Mouse (Mus musculus) forebrain, embryonic 12.5 days (tissue): ENCODE results near the gene Myo15b. TPM values are rescaled to one million over a fixed set of nuclear protein-coding genes. Genes with fewer than 3 reads are reported as not detected.
"Not testable (repeated sequence)": the region's sequence is repeated elsewhere in the genome, so short reads cannot be mapped to it uniquely, and the experiment has no call there.

Source experiments
- ATAC-seq: fragments of 200-750 bp; cut with Nextera tagmentation; 2 replicates; pipeline ENCODE4 v1.8.0; 2017; ENCODE audit warnings: moderate TSS enrichment; ENCODE audit not compliant: low FRiP score
- H3K27ac ChIP-seq: fragments of 300-500 bp; sonication (generic); 2 replicates; pipeline ENCODE4 v1.5.1; 2016; ENCODE audit warnings: mild to moderate bottlenecking
- H3K27me3 ChIP-seq: fragments of 300-500 bp; sonication (generic); 2 replicates; pipeline ENCODE4 v1.6.1; 2016; ENCODE audit warnings: mild to moderate bottlenecking
- H3K36me3 ChIP-seq: fragments of 300-500 bp; sonication (generic); replicated peaks from 2 replicates; pipeline ENCODE4 v1.6.1; 2016; ENCODE audit warnings: mild to moderate bottlenecking
- H3K4me1 ChIP-seq: fragments of 300-500 bp; sonication (generic); 2 replicates; pipeline ENCODE4 v1.6.1; 2016
- H3K4me2 ChIP-seq: fragments of 300-500 bp; sonication (generic); 2 replicates; pipeline ENCODE4 v1.6.1; 2016; ENCODE audit warnings: mild to moderate bottlenecking, moderate library complexity
- H3K4me3 ChIP-seq: fragments of 300-500 bp; sonication (generic); replicated peaks from 2 replicates; pipeline ENCODE4 v1.5.1; 2016; ENCODE audit warnings: mild to moderate bottlenecking
- H3K9ac ChIP-seq: fragments of 300-500 bp; sonication (generic); 2 replicates; pipeline ENCODE4 v1.6.1; 2016; ENCODE audit warnings: mild to moderate bottlenecking
- H3K9me3 ChIP-seq: fragments of 300-500 bp; sonication (generic); 2 replicates; pipeline ENCODE4 v1.6.1; 2016
- WGBS: fragments of 180-500 bp; shearing (Covaris S2); methylation state at CpG from one replicate; pipeline ENCODE4 v1.1.7; 2016; 5-methylcytosine and 5-hydroxymethylcytosine counted together
- polyA plus RNA-seq: library from polyadenylated mRNA; unstranded; fragments of >200 nt; fragmentation: Nextera tagmentation; extraction: Ambion mirVana; gene quantifications from 2 replicates; pipeline ENCODE4 v1.2.1, GENCODE M21; 2016

The Myo15b gene
- polyA plus RNA-seq, 1 experiment from 2014 or later = 0.17 TPM

DNA sequence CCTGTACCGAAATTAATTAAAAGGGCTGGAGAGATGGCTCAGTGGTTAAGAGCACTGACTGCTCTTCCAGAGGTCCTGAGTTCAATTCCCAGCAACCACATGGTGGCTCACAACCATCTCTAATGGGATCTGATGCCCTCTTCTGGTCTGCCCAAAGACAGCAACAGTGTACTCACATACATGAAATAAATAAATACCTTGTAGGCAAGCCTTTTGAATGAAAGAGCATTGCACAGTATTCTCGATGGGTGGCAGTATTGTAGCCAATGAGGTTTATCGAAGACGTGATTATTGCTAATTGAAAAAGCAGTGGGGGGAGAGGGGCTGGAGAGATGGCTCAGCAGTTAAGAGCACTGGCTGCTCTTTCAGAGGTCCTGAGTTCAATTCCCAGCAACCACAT is 1.1 kb upstream of the Myo15b start:
- ATAC-seq, H3K9me3 ChIP-seq, H3K4me2 ChIP-seq, H3K9ac ChIP-seq, H3K36me3 ChIP-seq, H3K27ac ChIP-seq, H3K4me3 ChIP-seq: not testable (repeated sequence)
- Histone ChIP-seq H3K27me3 (peaks cover 65% of the 10 kb centered on the region), H3K4me1 (peaks cover 19% of the 10 kb centered on the region)
- 87% methylated on average over 4 of the region's 4 CpGs for WGBS

DNA sequence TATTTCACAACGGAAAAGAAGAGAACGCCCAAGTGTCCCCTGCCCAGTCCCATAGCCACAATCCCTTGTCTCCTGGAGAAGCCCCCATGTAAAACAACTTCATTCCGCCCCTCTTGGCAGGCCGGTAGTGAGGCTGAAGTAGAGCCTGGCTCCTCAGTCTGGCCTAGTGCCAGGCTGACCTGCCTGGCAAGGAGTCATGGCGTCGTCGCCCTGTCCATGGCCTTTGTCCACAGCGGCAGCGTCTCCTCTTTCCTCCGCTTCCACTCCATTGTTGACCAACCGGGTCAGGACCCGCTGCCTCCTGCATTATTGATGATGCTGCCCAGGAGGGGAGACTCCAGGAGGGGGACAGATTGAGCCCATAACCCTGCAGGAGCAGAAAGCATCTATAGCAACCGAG is 270 bp upstream of the Myo15b start:
- H3K9me3 ChIP-seq = no peaks in the 10 kb centered on the region
- peaks cover 71% of the 10 kb centered on the region for H3K27me3 ChIP-seq
- 53% methylated on average over 13 of the region's 13 CpGs for WGBS
- H3K4me2 ChIP-seq = no peak overlapping the region
- no peak overlapping the region for H3K27ac ChIP-seq
- H3K36me3 ChIP-seq = no peaks in the 10 kb centered on the region
- H3K9ac ChIP-seq = no peak overlapping the region
- H3K4me1 ChIP-seq = peaks cover 19% of the 10 kb centered on the region
- H3K4me3 ChIP-seq = no peak overlapping the region
- no peak for ATAC-seq

DNA sequence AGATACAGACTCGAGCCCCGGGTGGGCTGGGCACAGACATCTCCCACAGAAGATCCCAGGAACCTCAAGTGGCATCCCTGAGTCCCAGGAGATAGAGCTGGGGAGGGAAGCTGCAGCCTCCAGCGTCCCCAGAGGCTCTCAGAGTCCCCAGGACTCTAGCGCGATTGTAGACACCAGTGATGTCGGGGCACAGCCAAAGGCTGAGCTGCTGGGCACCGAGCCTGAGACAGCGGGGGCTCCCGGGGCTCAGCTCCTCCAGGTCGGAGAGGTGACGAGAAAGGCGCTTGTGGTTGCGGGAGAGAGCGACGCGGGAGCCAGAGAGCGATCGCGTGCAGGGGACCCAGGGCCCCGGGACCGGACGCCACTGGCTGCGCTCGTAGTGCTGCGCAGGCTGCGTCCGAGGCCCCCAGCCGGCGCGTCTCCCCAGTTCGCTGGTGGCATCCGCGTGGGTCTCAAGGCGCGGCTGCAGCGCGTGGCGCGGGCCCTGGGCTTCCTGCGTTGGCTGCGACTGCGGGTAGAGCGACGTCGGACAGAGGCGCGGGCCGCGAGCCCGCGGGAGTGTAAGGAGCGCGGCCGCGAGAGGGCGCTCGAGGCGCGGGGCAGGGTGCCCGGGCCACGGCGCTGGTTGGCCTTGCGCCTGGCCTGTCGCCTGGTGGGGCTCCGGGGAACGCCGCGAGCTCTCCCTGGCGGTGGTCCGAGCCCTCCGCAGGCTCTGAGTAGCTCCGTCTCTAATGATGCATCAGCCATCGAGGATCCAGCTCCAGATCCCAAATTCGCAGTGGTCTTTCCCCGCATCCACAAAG is 1.1 kb downstream of the Myo15b start:
- ATAC-seq = peak; percentile 86
- Histone ChIP-seq H3K4me1 (peaks cover 19% of the 10 kb centered on the region), H3K36me3 (no peaks in the 10 kb centered on the region), H3K27me3 (peaks cover 73% of the 10 kb centered on the region), H3K4me2 (peak overlapping the region; percentile 52), H3K9me3 (no peaks in the 10 kb centered on the region), H3K27ac (no peak overlapping the region), H3K9ac (no peak overlapping the region), H3K4me3 (peak overlapping the region; percentile 27)
- 2% methylated on average over 73 of the region's 75 CpGs for WGBS

DNA sequence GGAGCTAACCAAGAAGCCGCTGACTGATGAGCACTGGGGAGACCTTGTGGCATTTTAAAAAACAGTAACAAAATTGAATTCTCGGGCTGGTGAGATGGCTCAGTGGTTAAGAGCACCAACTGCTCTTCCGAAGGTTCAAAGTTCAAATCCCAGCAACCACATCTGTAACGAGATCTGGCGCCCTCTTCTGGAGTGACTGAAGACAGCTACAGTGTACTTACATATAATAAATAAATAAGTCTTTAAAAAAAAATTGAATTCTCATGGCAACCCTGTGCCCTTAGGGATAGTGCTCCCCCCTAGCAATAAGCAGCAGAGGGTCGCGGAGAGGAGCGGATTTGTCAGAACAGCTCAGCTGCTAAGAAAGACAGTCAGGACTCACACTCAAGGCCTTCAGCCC is 5.7 kb downstream of the Myo15b start:
- 89% methylated on average over 8 of the region's 8 CpGs for WGBS
- ATAC-seq = no peak

DNA sequence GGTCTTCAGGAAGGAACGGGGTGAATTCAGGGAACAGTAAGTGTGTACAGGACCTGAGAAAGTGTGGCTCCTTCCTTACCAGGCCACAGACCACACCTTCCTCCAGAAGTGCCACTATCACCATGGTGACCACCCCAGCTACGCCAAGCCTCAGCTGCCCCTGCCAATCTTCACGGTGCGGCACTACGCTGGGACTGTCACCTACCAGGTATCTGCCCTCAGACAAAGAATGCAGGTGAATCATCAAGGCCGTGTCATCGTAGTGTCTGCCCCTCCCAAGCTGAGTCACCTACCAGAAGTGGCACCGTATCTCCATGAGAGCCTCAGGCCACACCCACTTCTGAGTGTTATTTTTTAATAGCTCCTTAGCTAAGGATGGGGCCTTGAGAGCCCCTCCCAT is 11.2 kb downstream of the Myo15b start:
- Histone ChIP-seq H3K4me2 (no peak overlapping the region), H3K4me1 (no peaks in the 10 kb centered on the region), H3K4me3 (no peak overlapping the region), H3K9me3 (no peaks in the 10 kb centered on the region), H3K9ac (no peak overlapping the region), H3K27ac (no peak overlapping the region), H3K36me3 (no peaks in the 10 kb centered on the region), H3K27me3 (peaks cover 11% of the 10 kb centered on the region; the same call in 1 of the 2 replicates)
- ATAC-seq = no peak
- WGBS = 83% methylated on average over 8 of the region's 8 CpGs

More for the DNA sequence above, 5.7 kb downstream of the Myo15b start:
- Histone ChIP-seq H3K36me3 (no peaks in the 10 kb centered on the region), H3K9me3 (no peaks in the 10 kb centered on the region), H3K4me1 (peaks cover 9% of the 10 kb centered on the region), H3K9ac (no peak overlapping the region), H3K27me3 (peaks cover 49% of the 10 kb centered on the region), H3K4me2 (no peak overlapping the region), H3K27ac (no peak overlapping the region), H3K4me3 (no peak overlapping the region)

DNA sequence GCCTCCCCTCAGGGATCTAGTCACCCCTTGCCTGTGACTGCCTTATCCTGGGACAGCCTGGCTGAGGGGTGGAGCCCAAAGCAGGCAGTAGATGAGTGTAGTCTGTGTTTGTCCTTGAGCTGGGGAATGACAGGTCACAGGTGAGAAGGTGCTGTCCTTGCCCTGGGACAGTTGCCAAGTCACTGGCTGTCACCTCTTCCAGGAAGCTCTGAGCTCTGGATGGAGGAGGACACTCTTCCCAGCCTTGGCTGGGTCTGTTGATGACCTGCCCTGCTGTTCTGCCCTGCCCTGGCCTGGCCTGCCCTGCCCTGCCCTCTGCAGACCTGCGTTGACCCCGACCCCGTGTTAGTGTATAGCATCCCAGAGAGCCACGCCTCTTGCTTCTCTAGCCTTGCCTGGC is 14.2 kb downstream of the Myo15b start:
- no peaks in the 10 kb centered on the region for H3K36me3 ChIP-seq
- 77% methylated on average over 4 of the region's 4 CpGs for WGBS

DNA sequence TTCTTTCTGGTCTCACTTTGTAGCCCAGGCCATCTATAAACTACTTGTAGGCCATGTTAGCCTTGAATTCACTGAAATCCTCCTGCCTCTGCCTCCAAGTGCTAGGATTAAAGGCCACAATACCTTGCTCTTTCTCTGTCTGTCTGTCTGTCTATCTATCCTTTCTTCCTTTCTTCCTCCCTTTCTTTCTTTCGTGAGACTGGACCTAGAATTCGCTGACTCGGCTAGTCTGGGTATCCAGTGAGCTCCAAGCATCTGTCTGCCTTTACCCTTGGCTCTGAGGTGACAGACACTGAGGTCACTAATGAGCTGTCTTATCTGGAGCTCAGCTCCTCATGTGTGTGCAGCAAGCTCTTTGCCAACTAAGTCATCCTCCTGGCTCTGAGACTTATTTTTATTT is 17.7 kb downstream of the Myo15b start:
- Histone ChIP-seq H3K4me1 (no peaks in the 10 kb centered on the region), H3K27ac (no peak overlapping the region), H3K9me3 (no peaks in the 10 kb centered on the region), H3K36me3 (no peaks in the 10 kb centered on the region), H3K27me3 (0 out of 2 replicates have a peak, but pooled peaks cover 4% of the 10 kb centered on the region), H3K4me3 (no peak overlapping the region), H3K4me2 (no peak overlapping the region), H3K9ac (no peak overlapping the region)
- WGBS = 83% methylated on average over 3 of the region's 3 CpGs
- ATAC-seq = no peak

More for the DNA sequence above, 14.2 kb downstream of the Myo15b start:
- no peak overlapping the region for H3K27ac ChIP-seq
- no peak overlapping the region for H3K4me2 ChIP-seq
- no peak overlapping the region for H3K9ac ChIP-seq
- ATAC-seq = no peak
- no peaks in the 10 kb centered on the region for H3K4me1 ChIP-seq
- no peaks in the 10 kb centered on the region for H3K9me3 ChIP-seq
- H3K4me3 ChIP-seq = no peak overlapping the region
- 0 out of 2 replicates have a peak, but pooled peaks cover 4% of the 10 kb centered on the region for H3K27me3 ChIP-seq

DNA sequence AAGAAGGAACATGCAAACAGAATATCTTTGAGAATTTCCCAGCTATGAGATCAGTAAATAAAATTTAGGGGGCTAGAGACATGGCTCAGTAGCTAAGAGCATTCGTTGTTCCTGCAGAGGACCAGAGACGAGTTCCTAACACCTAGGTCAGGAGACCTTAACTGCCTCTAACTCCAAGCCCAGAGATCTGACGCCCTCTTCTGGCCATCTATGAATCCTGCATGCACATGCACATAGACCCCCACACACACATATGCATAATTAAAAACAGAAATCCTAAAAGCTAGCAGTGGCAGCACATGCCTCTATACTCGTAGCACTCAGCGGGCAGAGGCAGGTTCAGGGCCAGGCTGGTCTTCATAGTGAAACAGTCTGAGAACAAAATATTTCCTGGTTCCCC is 18.2 kb downstream of the Myo15b start:
- H3K9me3 ChIP-seq = no peaks in the 10 kb centered on the region
- H3K27me3 ChIP-seq = 0 out of 2 replicates have a peak, but pooled peaks cover 4% of the 10 kb centered on the region
- no peak overlapping the region for H3K9ac ChIP-seq
- no peak overlapping the region for H3K4me3 ChIP-seq
- no peak for ATAC-seq
- no peaks in the 10 kb centered on the region for H3K36me3 ChIP-seq
- no peak overlapping the region for H3K4me2 ChIP-seq
- WGBS = 81% methylated on average over 5 of the region's 5 CpGs
- H3K4me1 ChIP-seq = no peaks in the 10 kb centered on the region
- no peak overlapping the region for H3K27ac ChIP-seq

DNA sequence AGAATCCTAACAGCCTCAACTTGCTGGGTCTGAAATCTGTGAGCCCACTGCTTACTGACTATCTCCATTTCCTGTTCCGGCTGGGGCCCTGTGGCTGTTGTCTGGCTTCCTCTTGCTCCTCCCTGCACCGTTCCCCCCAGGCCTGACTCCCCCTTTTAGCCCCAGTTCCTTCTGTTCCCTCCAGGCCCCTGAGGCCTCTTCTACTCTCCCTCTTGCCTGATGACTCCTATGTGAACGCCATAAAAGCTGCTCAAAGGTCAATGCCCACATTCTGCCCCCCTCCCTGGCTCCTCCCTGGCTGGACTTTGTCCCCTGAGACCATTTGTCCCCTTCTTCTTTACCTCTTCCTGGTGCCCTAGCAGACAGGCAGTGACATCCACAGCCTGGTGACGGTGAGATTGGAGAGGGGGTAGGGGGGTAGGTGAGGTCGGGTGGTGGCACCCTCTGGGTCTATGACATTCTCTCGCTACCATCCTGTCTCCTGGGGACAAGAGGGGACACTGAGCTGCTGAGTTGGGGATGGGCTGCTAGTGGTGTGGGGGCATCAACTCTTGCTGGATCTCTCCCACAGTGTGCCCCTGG is 19.1 kb downstream of the Myo15b start:
- no peaks in the 10 kb centered on the region for H3K9me3 ChIP-seq
- H3K9ac ChIP-seq = no peak overlapping the region
- no peaks in the 10 kb centered on the region for H3K36me3 ChIP-seq
- no peak overlapping the region for H3K4me3 ChIP-seq
- 0 out of 2 replicates have a peak, but pooled peaks cover 4% of the 10 kb centered on the region for H3K27me3 ChIP-seq
- H3K4me2 ChIP-seq = no peak overlapping the region
- WGBS = 75% methylated on average over 6 of the region's 6 CpGs
- no peak overlapping the region for H3K27ac ChIP-seq
- ATAC-seq = no peak
- no peaks in the 10 kb centered on the region for H3K4me1 ChIP-seq

DNA sequence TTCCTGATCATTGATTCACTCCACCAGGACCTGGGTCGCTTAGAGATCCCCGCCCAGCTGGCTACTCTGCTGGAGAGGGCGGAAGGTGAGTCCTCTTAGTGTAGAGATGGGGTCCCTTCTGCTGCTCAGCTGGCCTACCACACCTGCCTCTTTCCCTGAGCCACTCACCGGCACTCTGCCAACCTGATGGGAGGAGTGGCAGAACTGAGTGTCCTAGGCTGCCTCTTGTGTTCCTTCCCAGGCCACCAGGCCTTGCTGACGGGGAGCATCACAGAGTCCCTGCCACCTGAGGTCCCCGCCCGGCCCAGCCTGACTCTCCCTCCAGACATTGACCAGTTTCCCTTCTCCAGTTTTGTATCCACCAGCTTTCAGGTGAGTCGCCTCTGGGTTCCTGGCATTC is 19.9 kb downstream of the Myo15b start:
- Histone ChIP-seq H3K9ac (no peak overlapping the region), H3K27me3 (peaks cover 11% of the 10 kb centered on the region), H3K36me3 (no peaks in the 10 kb centered on the region), H3K9me3 (no peaks in the 10 kb centered on the region), H3K4me2 (no peak overlapping the region), H3K27ac (no peak overlapping the region), H3K4me1 (no peaks in the 10 kb centered on the region), H3K4me3 (no peak overlapping the region)
- WGBS = 81% methylated on average over 8 of the region's 8 CpGs
- ATAC-seq = no peak

DNA sequence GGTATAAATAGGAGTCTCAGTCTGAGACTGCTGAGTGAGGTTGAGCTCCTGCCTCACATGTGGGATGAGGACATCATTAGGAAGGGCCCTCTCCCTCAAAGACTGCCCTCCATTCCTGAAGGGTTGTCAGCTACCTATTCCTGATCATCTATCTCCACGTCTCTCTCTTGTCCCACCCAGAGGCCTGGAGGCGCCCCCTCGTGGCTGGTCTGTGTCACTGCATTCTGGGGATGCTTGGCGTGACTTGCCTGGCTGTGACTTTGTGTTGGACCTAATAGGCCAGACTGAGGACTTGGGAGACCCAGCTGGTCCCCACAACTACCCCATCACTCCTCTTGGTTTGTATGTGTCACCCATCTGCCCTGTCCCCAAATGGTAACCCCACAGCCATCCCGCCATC is 22.8 kb downstream of the Myo15b start:
- H3K4me3 ChIP-seq = no peak overlapping the region
- peaks cover 17% of the 10 kb centered on the region for H3K27me3 ChIP-seq
- no peak overlapping the region for H3K4me2 ChIP-seq
- no peak overlapping the region for H3K27ac ChIP-seq
- H3K4me1 ChIP-seq = no peaks in the 10 kb centered on the region
- 24% methylated on average over 5 of the region's 5 CpGs for WGBS
- no peak overlapping the region for H3K9ac ChIP-seq
- H3K36me3 ChIP-seq = no peaks in the 10 kb centered on the region
- ATAC-seq = no peak
- H3K9me3 ChIP-seq = no peaks in the 10 kb centered on the region

DNA sequence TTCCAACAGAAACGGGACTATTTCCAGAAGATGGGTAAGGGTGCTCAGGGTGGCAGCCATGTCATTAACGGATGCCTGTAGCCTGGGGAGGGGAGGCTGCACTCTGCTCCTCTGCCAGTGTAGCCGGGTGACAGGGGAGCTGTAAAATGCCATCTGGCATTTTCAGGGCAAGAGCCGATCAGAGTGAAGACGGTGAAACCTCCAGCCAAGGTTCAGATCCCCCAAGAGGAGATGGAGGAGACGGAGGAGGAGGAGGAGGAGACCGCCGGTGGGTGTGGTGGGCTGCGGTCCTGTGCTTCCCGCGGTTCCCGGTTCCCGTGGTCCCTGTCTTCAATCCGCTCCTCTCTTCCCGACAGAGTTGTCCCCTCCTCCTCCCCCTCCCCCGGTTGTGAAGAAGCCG is 25.0 kb downstream of the Myo15b start:
- Histone ChIP-seq H3K27ac (no peak overlapping the region), H3K4me3 (no peak overlapping the region), H3K9ac (no peak overlapping the region), H3K4me2 (no peak overlapping the region), H3K9me3 (no peaks in the 10 kb centered on the region), H3K27me3 (peaks cover 17% of the 10 kb centered on the region), H3K36me3 (no peaks in the 10 kb centered on the region), H3K4me1 (no peaks in the 10 kb centered on the region)
- 36% methylated on average over 17 of the region's 17 CpGs for WGBS
- no peak for ATAC-seq

DNA sequence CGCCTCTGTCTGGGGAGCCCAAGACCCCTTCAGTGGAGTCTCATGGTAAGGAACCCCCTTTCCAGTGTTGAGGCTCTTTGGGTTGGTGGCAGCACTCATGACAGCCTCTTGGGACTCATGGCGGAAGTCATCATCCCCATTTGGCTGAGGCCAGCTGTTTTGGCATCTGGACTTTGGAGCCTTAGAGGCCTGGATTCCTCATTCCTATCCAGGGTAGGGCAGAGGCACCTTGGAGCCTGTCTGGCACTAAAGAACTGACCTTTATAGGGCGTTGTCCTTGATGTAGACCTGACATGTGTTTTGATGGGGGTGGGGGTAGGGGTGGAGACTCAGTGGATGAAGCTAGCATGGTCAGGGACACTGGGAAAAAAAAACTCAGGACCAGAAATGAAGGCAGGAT is 26.2 kb downstream of the Myo15b start:
- peaks cover 17% of the 10 kb centered on the region for H3K27me3 ChIP-seq
- WGBS = 89% methylated on average over 3 of the region's 3 CpGs

More for the DNA sequence above, 26.2 kb downstream of the Myo15b start:
- H3K36me3 ChIP-seq = no peaks in the 10 kb centered on the region
- no peak overlapping the region for H3K9ac ChIP-seq
- no peaks in the 10 kb centered on the region for H3K9me3 ChIP-seq
- no peaks in the 10 kb centered on the region for H3K4me1 ChIP-seq
- H3K4me3 ChIP-seq = no peak overlapping the region
- no peak overlapping the region for H3K27ac ChIP-seq
- no peak for ATAC-seq
- no peak overlapping the region for H3K4me2 ChIP-seq
